Comparison of ENCODE assay signal across 18 mouse cellular contexts in genomic region chr6:32795653-32796500, GRCm38 (mm10).
DNase-seq lines count a peak whose midpoint lies in the region; ATAC-seq and TF ChIP-seq lines count a peak whose summit lies in the region.
"Had no signal": no experiment of that assay in that cellular context is flagged by ENCODE, and none has a peak within 500 bp of the region (broad histone marks: within the 10 kb centered on the region; RNA-seq: fewer than 3 reads in every experiment).

No protein-coding gene starts in this region.

- H3ac ChIP-seq in myocyte (ENCODE audit: control insufficient read depth, insufficient read length) = no peak overlapping the region

- H3K9me3 ChIP-seq in forebrain, embryonic 11.5 days (ENCODE audit: control insufficient read depth, low read length) = no peaks in the 10 kb centered on the region
- no peaks in the 10 kb centered on the region for H3K9me3 ChIP-seq in forebrain, embryonic 10.5 days
- H3K9me3 ChIP-seq in midbrain, embryonic 16.5 days (replicated peaks; ENCODE audit: control insufficient read depth, low read length, poor library complexity, severe bottlenecking) = no peaks in the 10 kb centered on the region
- no peaks in the 10 kb centered on the region for H3K9me3 ChIP-seq in midbrain, embryonic 11.5 days (ENCODE audit: control insufficient read depth, low read length)
- H3K9me3 ChIP-seq: embryonic facial prominence, embryonic 15.5 days; heart, embryonic 13.5 days; limb, embryonic 13.5 days had no signal

- H3K4me1 ChIP-seq in forebrain, embryonic 11.5 days (replicated peaks; ENCODE audit: control insufficient read depth, insufficient read depth, low read length) = no peaks in the 10 kb centered on the region
- peaks cover 21% of the 10 kb centered on the region for H3K4me1 ChIP-seq in forebrain, embryonic 10.5 days
- H3K4me1 ChIP-seq in midbrain, embryonic 16.5 days (ENCODE audit: control insufficient read depth, insufficient read depth, low read length) = peaks cover 5% of the 10 kb centered on the region; the same call in 1 of the 2 replicates
- H3K4me1 ChIP-seq in midbrain, embryonic 11.5 days (ENCODE audit: control insufficient read depth, insufficient read depth, low read length) = 0 out of 2 replicates have a peak, but pooled peaks cover 2% of the 10 kb centered on the region

- no peak overlapping the region for H3K4me2 ChIP-seq in forebrain, embryonic 11.5 days (ENCODE audit: low read depth, low read length, severe bottlenecking)
- no peak overlapping the region for H3K4me2 ChIP-seq in midbrain, embryonic 16.5 days (ENCODE audit: low read length)
- no peak overlapping the region for H3K4me2 ChIP-seq in midbrain, embryonic 11.5 days
- peak overlapping the region; percentile 54 for H3K4me2 ChIP-seq in myocyte (ENCODE audit: low read depth)
- H3K4me2 ChIP-seq: embryonic facial prominence, embryonic 15.5 days; heart, embryonic 13.5 days; limb, embryonic 13.5 days had no signal

- TF ChIP-seq POLR2A in myocyte (IDR thresholded peaks at IDR 0.05; ENCODE audit: insufficient read length, low read depth) = no peak

- no peaks in the 10 kb centered on the region for H3K79me2 ChIP-seq in myocyte (ENCODE audit: control insufficient read depth, insufficient read depth)

- ATAC-seq in forebrain, embryonic 11.5 days (replicated peaks; ENCODE audit: low FRiP score) = peak; percentile 67; the same call in 1 of the 2 replicates
- 0 out of 2 replicates have a peak, but pooled peaks have one; percentile 48 for ATAC-seq in midbrain, embryonic 16.5 days
- no peak for ATAC-seq in midbrain, embryonic 11.5 days (ENCODE audit: low FRiP score)
- ATAC-seq: liver, postnatal 0 days had no signal

- no peak overlapping the region for H3K4me3 ChIP-seq in forebrain, embryonic 11.5 days (ENCODE audit: low read depth, low read length)
- no peak overlapping the region for H3K4me3 ChIP-seq in forebrain, embryonic 10.5 days
- H3K4me3 ChIP-seq in midbrain, embryonic 16.5 days (ENCODE audit: low read depth, low read length) = no peak overlapping the region
- no peak overlapping the region for H3K4me3 ChIP-seq in midbrain, embryonic 11.5 days (ENCODE audit: low read depth, low read length)
- H3K4me3 ChIP-seq in myocyte = no peak overlapping the region
- H3K4me3 ChIP-seq: embryonic facial prominence, embryonic 15.5 days; heart, embryonic 13.5 days; limb, embryonic 13.5 days had no signal

- no peak overlapping the region for H3K27ac ChIP-seq in forebrain, embryonic 11.5 days (ENCODE audit: low read depth, low read length)
- H3K27ac ChIP-seq in forebrain, embryonic 10.5 days = no peak overlapping the region
- no peak overlapping the region for H3K27ac ChIP-seq in midbrain, embryonic 16.5 days (ENCODE audit: low read length)
- no peak overlapping the region for H3K27ac ChIP-seq in midbrain, embryonic 11.5 days (ENCODE audit: low read depth, low read length)
- H3K27ac ChIP-seq: embryonic facial prominence, embryonic 15.5 days; heart, embryonic 13.5 days; limb, embryonic 13.5 days; macrophage; stomach, postnatal 0 days had no signal

- WGBS in forebrain, embryonic 11.5 days = 64% methylated on average over 8 of the region's 8 CpGs
- WGBS in forebrain, embryonic 10.5 days = 76% methylated on average over 8 of the region's 8 CpGs
- WGBS in midbrain, embryonic 16.5 days = 66% methylated on average over 8 of the region's 8 CpGs
- WGBS in midbrain, embryonic 11.5 days = 69% methylated on average over 8 of the region's 8 CpGs

- H3K36me3 ChIP-seq in forebrain, embryonic 11.5 days (ENCODE audit: control insufficient read depth, insufficient read depth, low read length) = no peaks in the 10 kb centered on the region
- H3K36me3 ChIP-seq in forebrain, embryonic 10.5 days (replicated peaks) = peaks cover 30% of the 10 kb centered on the region
- no peaks in the 10 kb centered on the region for H3K36me3 ChIP-seq in midbrain, embryonic 16.5 days (ENCODE audit: control insufficient read depth, insufficient read depth, low read length)
- H3K36me3 ChIP-seq in midbrain, embryonic 11.5 days (ENCODE audit: control insufficient read depth, insufficient read depth, low read length) = no peaks in the 10 kb centered on the region
- peaks cover 10% of the 10 kb centered on the region for H3K36me3 ChIP-seq in myocyte (ENCODE audit: control insufficient read depth, insufficient read depth)

- DNase-seq in forebrain, embryonic 11.5 days (ENCODE audit: low spot score) = no peak
- DNase-seq in forebrain, embryonic 10.5 days (ENCODE audit: extremely low spot score, low spot score) = no peak
- no peak for DNase-seq in midbrain, embryonic 11.5 days (ENCODE audit: low spot score, missing footprints)
- peak; percentile 50 for DNase-seq in brain, adult 2 months (ENCODE audit: low read depth, low spot score)
- DNase-seq in cerebellum, postnatal 25 days = no peak
- DNase-seq in gastrocnemius, adult 8-10 months (ENCODE audit: low spot score in 2 of 2) = no peak
- DNase-seq: adrenal gland, postnatal 25 days; cerebellum, adult 11 months; gastrocnemius, postnatal 36 days; kidney, postnatal 10 days; liver, postnatal 0 days had no signal

- no peak overlapping the region for H3K9ac ChIP-seq in forebrain, embryonic 11.5 days (ENCODE audit: low read length)
- H3K9ac ChIP-seq in midbrain, embryonic 16.5 days (ENCODE audit: low read depth, low read length) = no peak overlapping the region
- H3K9ac ChIP-seq in midbrain, embryonic 11.5 days (ENCODE audit: low read length) = no peak overlapping the region
- H3K9ac ChIP-seq: embryonic facial prominence, embryonic 15.5 days; heart, embryonic 13.5 days; limb, embryonic 13.5 days; liver, postnatal 0 days had no signal

- H3K27me3 ChIP-seq in forebrain, embryonic 11.5 days (ENCODE audit: control insufficient read depth, insufficient read depth, low read length) = no peaks in the 10 kb centered on the region
- H3K27me3 ChIP-seq in forebrain, embryonic 10.5 days (ENCODE audit: poor library complexity, severe bottlenecking) = no peaks in the 10 kb centered on the region
- H3K27me3 ChIP-seq in midbrain, embryonic 16.5 days (ENCODE audit: control insufficient read depth, insufficient read depth, low read depth, low read length) = no peaks in the 10 kb centered on the region
- H3K27me3 ChIP-seq in midbrain, embryonic 11.5 days (ENCODE audit: control insufficient read depth, insufficient read depth, low read length) = no peaks in the 10 kb centered on the region
- H3K27me3 ChIP-seq in myocyte (ENCODE audit: control insufficient read depth, insufficient read depth, insufficient read length) = no peaks in the 10 kb centered on the region
- H3K27me3 ChIP-seq: embryonic facial prominence, embryonic 15.5 days; heart, embryonic 13.5 days; limb, embryonic 13.5 days had no signal

TF ChIP-seq in myocyte, 11 proteins besides CTCF, POLR2A, EP300 and RAD21:
- no peak for TF ChIP-seq TCF12 (IDR thresholded peaks at IDR 0.05; ENCODE audit: insufficient read depth, poor library complexity, severe bottlenecking)
- no peak for TF ChIP-seq USF1 (IDR thresholded peaks at IDR 0.05; ENCODE audit: low read depth)
- peak in 1 of 3 experiments; percentile 35 for TF ChIP-seq MYOD1 (IDR thresholded peaks at IDR 0.05; ENCODE audit: control insufficient read depth in 1 of 3, insufficient read length in 2 of 3, low read depth in 2 of 3)
- peak in 1 of 3 experiments; percentile 8 for TF ChIP-seq MYOG (IDR thresholded peaks at IDR 0.05; ENCODE audit: control insufficient read depth in 1 of 3, insufficient read depth in 1 of 3, insufficient read length in 2 of 3, low read depth in 2 of 3)
